Mouse (Mus musculus) lung, embryonic 16.5 days (tissue): ENCODE measurements around the gene Pfkfb4. TPM values are rescaled to one million over a fixed set of nuclear protein-coding genes. Genes with fewer than 3 reads are reported as not detected.

Experiments used
- ATAC-seq: fragments of 200-750 bp; cut with Nextera tagmentation; 2 replicates; pipeline ENCODE4 v1.8.0; 2017; ENCODE audit warnings: low read depth, mild to moderate bottlenecking, moderate library complexity
- H3K27ac ChIP-seq: fragments of 300-500 bp; sonication (generic); 2 replicates; pipeline ENCODE4 v1.5.1; 2014; ENCODE audit warnings: mild to moderate bottlenecking, control low read depth, low read length
- H3K27me3 ChIP-seq: fragments of 300-500 bp; sonication (generic); 2 replicates; pipeline ENCODE4 v1.6.1; 2014; ENCODE audit warnings: low read depth, low read length, mixed read lengths; ENCODE audit not compliant: control insufficient read depth, insufficient read depth
- H3K36me3 ChIP-seq: fragments of 300-500 bp; sonication (generic); 2 replicates; pipeline ENCODE4 v1.6.1; 2014; ENCODE audit warnings: low read length; ENCODE audit not compliant: control insufficient read depth, insufficient read depth
- H3K4me1 ChIP-seq: fragments of 300-500 bp; sonication (generic); replicated peaks from 2 replicates; pipeline ENCODE4 v1.6.1; 2014; ENCODE audit warnings: low read length, mixed read lengths; ENCODE audit not compliant: control insufficient read depth, insufficient read depth
- H3K4me2 ChIP-seq: fragments of 300-500 bp; sonication (generic); 2 replicates; pipeline ENCODE4 v1.6.1; 2014; ENCODE audit warnings: low read depth, low read length, control low read depth
- H3K4me3 ChIP-seq: fragments of 300-500 bp; sonication (generic); 2 replicates; pipeline ENCODE4 v1.5.1; 2014; ENCODE audit warnings: mild to moderate bottlenecking, low read length, control low read depth
- H3K9ac ChIP-seq: fragments of 300-500 bp; sonication (generic); 2 replicates; pipeline ENCODE4 v1.6.1; 2014; ENCODE audit warnings: low read length, control low read depth
- H3K9me3 ChIP-seq: fragments of 300-500 bp; sonication (generic); 2 replicates; pipeline ENCODE4 v1.6.1; 2016; ENCODE audit warnings: low read length; ENCODE audit not compliant: control insufficient read depth
- WGBS: fragments of 180-500 bp; shearing (Covaris S2); extraction: QIAGEN DNeasy Blood & Tissue Kit; methylation state at CpG from one replicate; pipeline ENCODE4 v1.1.7; 2014; 5-methylcytosine and 5-hydroxymethylcytosine counted together
- polyA plus RNA-seq: library from polyadenylated mRNA; unstranded; fragments of >200 nt; fragmentation: Nextera tagmentation; extraction: Ambion mirVana; gene quantifications from 2 replicates; pipeline ENCODE4 v1.2.1, GENCODE M21; 2015

The Pfkfb4 gene
- polyA plus RNA-seq, 1 experiment from 2014 or later, result 11.9 TPM

- Histone ChIP-seq H3K4me1 (peaks cover 30% of the 10 kb centered on the region), H3K36me3 (0 out of 2 replicates have a peak, but pooled peaks cover 2% of the 10 kb centered on the region), H3K27ac (peak overlapping the region; percentile 74), H3K9me3 (no peaks in the 10 kb centered on the region), H3K9ac (peak overlapping the region; percentile 86), H3K4me2 (peak overlapping the region; percentile 69), H3K27me3 (no peaks in the 10 kb centered on the region), H3K4me3 (peak overlapping the region; percentile 79)
- 13% methylated on average over 8 of the region's 8 CpGs for WGBS
- ATAC-seq, result peak; percentile 51
Observed at GRCm38 (mm10) chr9:109038901-109039364, 47.4 kb downstream of the Pfkfb4 start.

- Histone ChIP-seq H3K4me1 (peaks cover 30% of the 10 kb centered on the region), H3K9me3 (no peaks in the 10 kb centered on the region), H3K4me3 (peak overlapping the region; percentile 79), H3K36me3 (0 out of 2 replicates have a peak, but pooled peaks cover 2% of the 10 kb centered on the region), H3K27me3 (no peaks in the 10 kb centered on the region), H3K4me2 (peak overlapping the region; percentile 69), H3K9ac (no peak overlapping the region), H3K27ac (no peak overlapping the region; the same call in 1 of the 2 replicates)
- 77% methylated on average over 4 of the region's 4 CpGs for WGBS
- no peak for ATAC-seq
Observed at GRCm38 (mm10) chr9:109039681-109040080, 48.1 kb downstream of the Pfkfb4 start.

- peak overlapping the region; percentile 44 for H3K9ac ChIP-seq
- H3K27ac ChIP-seq, result peak overlapping the region; percentile 79
- 0 out of 2 replicates have a peak, but pooled peaks cover 2% of the 10 kb centered on the region for H3K36me3 ChIP-seq
- H3K4me3 ChIP-seq, result peak overlapping the region; percentile 79; the same call in 1 of the 2 replicates
- peaks cover 30% of the 10 kb centered on the region for H3K4me1 ChIP-seq
- H3K4me2 ChIP-seq, result peak overlapping the region; percentile 69
- no peaks in the 10 kb centered on the region for H3K27me3 ChIP-seq
- 61% methylated on average over 8 of the region's 8 CpGs for WGBS
- ATAC-seq, result no peak
- no peaks in the 10 kb centered on the region for H3K9me3 ChIP-seq
Observed at GRCm38 (mm10) chr9:109040216-109040615, 48.6 kb downstream of the Pfkfb4 start.

- H3K9ac ChIP-seq, result peak overlapping the region; percentile 44
- H3K9me3 ChIP-seq, result no peaks in the 10 kb centered on the region
- H3K36me3 ChIP-seq, result 0 out of 2 replicates have a peak, but pooled peaks cover 2% of the 10 kb centered on the region
- H3K4me1 ChIP-seq, result peaks cover 30% of the 10 kb centered on the region
- no peaks in the 10 kb centered on the region for H3K27me3 ChIP-seq
- peak; percentile 73 for ATAC-seq
- peak overlapping the region; percentile 69 for H3K4me2 ChIP-seq
- 36% methylated on average over 6 of the region's 6 CpGs for WGBS
- peak overlapping the region; percentile 22 for H3K4me3 ChIP-seq
- peak overlapping the region; percentile 79 for H3K27ac ChIP-seq
Observed at GRCm38 (mm10) chr9:109040906-109041305, 49.3 kb downstream of the Pfkfb4 start.

GRCm38 (mm10) chr9:109041351-109041750, 49.8 kb downstream of the Pfkfb4 start:
- peak overlapping the region; percentile 23 for H3K9ac ChIP-seq

GRCm38 (mm10) chr9:109046306-109046705, 54.7 kb downstream of the Pfkfb4 start:
- Histone ChIP-seq H3K4me2 (no peak overlapping the region), H3K27ac (no peak overlapping the region), H3K4me1 (peaks cover 5% of the 10 kb centered on the region), H3K36me3 (0 out of 2 replicates have a peak, but pooled peaks cover 2% of the 10 kb centered on the region), H3K9ac (no peak overlapping the region), H3K4me3 (no peak overlapping the region), H3K27me3 (no peaks in the 10 kb centered on the region), H3K9me3 (no peaks in the 10 kb centered on the region)
- no peak for ATAC-seq
- 36% methylated on average over 5 of the region's 5 CpGs for WGBS

More at GRCm38 (mm10) chr9:109041351-109041750, 49.8 kb downstream of the Pfkfb4 start:
- Histone ChIP-seq H3K36me3 (0 out of 2 replicates have a peak, but pooled peaks cover 2% of the 10 kb centered on the region), H3K27me3 (no peaks in the 10 kb centered on the region), H3K9me3 (no peaks in the 10 kb centered on the region), H3K4me1 (peaks cover 30% of the 10 kb centered on the region), H3K4me3 (peak overlapping the region; percentile 22), H3K4me2 (peak overlapping the region; percentile 21; the same call in 1 of the 2 replicates), H3K27ac (peak overlapping the region; percentile 79)
- ATAC-seq, result peak; percentile 1; the same call in 1 of the 2 replicates
- 38% methylated on average over 6 of the region's 7 CpGs for WGBS

GRCm38 (mm10) chr9:109049316-109049715, 57.7 kb downstream of the Pfkfb4 start:
- ATAC-seq, result no peak

GRCm38 (mm10) chr9:109049996-109050673, 58.6 kb downstream of the Pfkfb4 start:
- H3K9me3 ChIP-seq, result no peaks in the 10 kb centered on the region
- no peak for ATAC-seq
- no peak overlapping the region for H3K27ac ChIP-seq
- no peak overlapping the region for H3K9ac ChIP-seq
- peaks cover 6% of the 10 kb centered on the region for H3K4me1 ChIP-seq
- no peak overlapping the region for H3K4me3 ChIP-seq
- peaks cover 3% of the 10 kb centered on the region; the same call in 1 of the 2 replicates for H3K36me3 ChIP-seq
- no peak overlapping the region for H3K4me2 ChIP-seq
- H3K27me3 ChIP-seq, result no peaks in the 10 kb centered on the region
- whole genome bisulfite sequencing, result 84% methylated on average over 9 of the region's 9 CpGs

More at GRCm38 (mm10) chr9:109049316-109049715, 57.7 kb downstream of the Pfkfb4 start:
- Histone ChIP-seq H3K4me2 (no peak overlapping the region), H3K4me3 (no peak overlapping the region), H3K27ac (no peak overlapping the region), H3K9ac (no peak overlapping the region), H3K36me3 (peaks cover 3% of the 10 kb centered on the region; the same call in 1 of the 2 replicates), H3K9me3 (no peaks in the 10 kb centered on the region), H3K27me3 (no peaks in the 10 kb centered on the region), H3K4me1 (peaks cover under 1% of the 10 kb centered on the region)
- 63% methylated on average over 7 of the region's 7 CpGs for WGBS

- no peaks in the 10 kb centered on the region for H3K9me3 ChIP-seq
- H3K4me1 ChIP-seq, result peaks cover 9% of the 10 kb centered on the region
- H3K4me2 ChIP-seq, result no peak overlapping the region
- H3K36me3 ChIP-seq, result peaks cover 3% of the 10 kb centered on the region; the same call in 1 of the 2 replicates
- no peak overlapping the region for H3K9ac ChIP-seq
- no peak for ATAC-seq
- no peak overlapping the region for H3K27ac ChIP-seq
- 66% methylated on average over 3 of the region's 3 CpGs for WGBS
- H3K4me3 ChIP-seq, result no peak overlapping the region
- no peaks in the 10 kb centered on the region for H3K27me3 ChIP-seq
Observed at GRCm38 (mm10) chr9:109050674-109050997, 59.1 kb downstream of the Pfkfb4 start.
